Mouse (Mus musculus) MEL (cell line): ENCODE measurements at regions not wholly inside any gene's neighbourhood (a gene's known extent, or its start where the extent isn't known, plus 50 kb on each side); places are given as distances from the start of the nearest gene placed in this dataset.
A peak's percentile ranks its signal among the peaks of the same experiment; 100 is the strongest.

Experiments used
- DNase-seq: peaks from one replicate; pipeline ENCODE4 v3.0.0; 2011; ENCODE audit warnings: low read depth, low spot score
- H3K27ac ChIP-seq: 2 replicates; pipeline ENCODE4 v1.5.1; 2012; ENCODE audit warnings: low read depth, mild to moderate bottlenecking, control low read depth, low read length, moderate library complexity; ENCODE audit not compliant: control insufficient read depth
- H3K27me3 ChIP-seq, 2 experiments: fragments of 150-350 bp in 1 of 2; sonication (generic) in 1 of 2; 2 replicates each; pipeline ENCODE4 v1.6.1; 2012; ENCODE audit warnings: low read length in 2 of 2, mild to moderate bottlenecking in 2 of 2, improper control_type of control experiment in 1 of 2, moderate library complexity in 1 of 2; ENCODE audit not compliant: insufficient read depth in 2 of 2, control insufficient read depth in 1 of 2
- H3K36me3 ChIP-seq, 2 experiments: 2 replicates each; pipeline ENCODE4 v1.6.1; 2012 to 2014; ENCODE audit warnings: low read length in 2 of 2, improper control_type of control experiment in 1 of 2, inconsistent platforms in 1 of 2, mild to moderate bottlenecking in 1 of 2; ENCODE audit not compliant: insufficient read depth in 2 of 2, control insufficient read depth in 1 of 2
- H3K4me1 ChIP-seq, 2 experiments: fragments of 150-350 bp in 1 of 2; sonication (generic) in 1 of 2; 2 replicates each; pipeline ENCODE4 v1.6.1; 2012; ENCODE audit warnings: low read length in 2 of 2, improper control_type of control experiment in 1 of 2, mild to moderate bottlenecking in 1 of 2; ENCODE audit not compliant: insufficient read depth in 2 of 2, control insufficient read depth in 1 of 2
- H3K4me3 ChIP-seq, 2 experiments: fragments of 150-350 bp in 1 of 2; sonication (generic) in 1 of 2; 2 replicates each; pipeline ENCODE4 v1.5.1; 2012; ENCODE audit warnings: low read depth in 2 of 2, low read length in 2 of 2, mild to moderate bottlenecking in 2 of 2, moderate library complexity in 2 of 2, control low read depth in 1 of 2, improper control_type of control experiment in 1 of 2; ENCODE audit not compliant: control insufficient read depth in 1 of 2, insufficient read depth in 1 of 2
- H3K79me2 ChIP-seq: 2 replicates; pipeline ENCODE4 v1.6.1; 2012; ENCODE audit warnings: mild to moderate bottlenecking, low read length, moderate library complexity; ENCODE audit not compliant: control insufficient read depth, poor library complexity, insufficient read depth
- H3K9ac ChIP-seq: 2 replicates; pipeline ENCODE4 v1.6.1; 2012; ENCODE audit warnings: low read depth, mild to moderate bottlenecking, control low read depth, low read length, moderate library complexity; ENCODE audit not compliant: control insufficient read depth, poor library complexity, severe bottlenecking
- H3K9me3 ChIP-seq: fragments of 150-350 bp; sonication (generic); replicated peaks from 2 replicates; pipeline ENCODE4 v1.6.1; 2012; ENCODE audit warnings: mild to moderate bottlenecking, low read length, improper control_type of control experiment, moderate library complexity; ENCODE audit not compliant: insufficient read depth
- CHD1 ChIP-seq: IDR thresholded peaks from 2 replicates; pipeline ENCODE4 v1.6.1; 2012; ENCODE audit warnings: low read depth, mild to moderate bottlenecking, inconsistent platforms, low read length, improper control_type of control experiment
- ELF1 ChIP-seq: IDR thresholded peaks from 2 replicates; pipeline ENCODE4 v1.6.1; 2014; ENCODE audit warnings: low read depth, mild to moderate bottlenecking, inconsistent platforms, low read length, improper control_type of control experiment, moderate library complexity
- EP300 ChIP-seq, 2 experiments: IDR thresholded peaks; 2 replicates each; pipeline ENCODE4 v1.6.1; 2011; ENCODE audit warnings: improper control_type of control experiment in 2 of 2, low read length in 2 of 2, low read depth in 1 of 2, mild to moderate bottlenecking in 1 of 2
- GABPA ChIP-seq: IDR thresholded peaks from 2 replicates; pipeline ENCODE4 v1.6.1; 2012; ENCODE audit warnings: low read depth, mild to moderate bottlenecking, inconsistent platforms, low read length, improper control_type of control experiment, moderate library complexity
- GATA1 ChIP-seq: IDR thresholded peaks from 2 replicates; pipeline ENCODE4 v1.6.1; 2011; ENCODE audit warnings: low read depth, low read length, improper control_type of control experiment
- JUND ChIP-seq: IDR thresholded peaks from 2 replicates; pipeline ENCODE4 v1.6.1; 2011; ENCODE audit warnings: low read depth, mild to moderate bottlenecking, improper control_type of control experiment, low read length
- KAT2A ChIP-seq: conservative IDR thresholded peaks from 2 replicates; pipeline ENCODE4 v1.6.1; 2012; ENCODE audit warnings: low read depth, low read length, improper control_type of control experiment, inconsistent platforms
- MAX ChIP-seq: IDR thresholded peaks from 2 replicates; pipeline ENCODE4 v1.6.1; 2011; ENCODE audit warnings: low read length, improper control_type of control experiment
- MEF2A ChIP-seq: IDR thresholded peaks from 2 replicates; pipeline ENCODE4 v1.6.1; 2014; ENCODE audit warnings: low read depth, mild to moderate bottlenecking, inconsistent platforms, low read length, improper control_type of control experiment; ENCODE audit not compliant: poor library complexity, insufficient replicate concordance, severe bottlenecking; ENCODE audit errors: extremely low read depth
- MXI1 ChIP-seq: IDR thresholded peaks from 2 replicates; pipeline ENCODE4 v1.6.1; 2011; ENCODE audit warnings: mild to moderate bottlenecking, low read depth, low read length, improper control_type of control experiment
- MYC ChIP-seq: IDR thresholded peaks from 2 replicates; pipeline ENCODE4 v1.6.1; 2011; ENCODE audit warnings: low read depth, mild to moderate bottlenecking, low read length, improper control_type of control experiment, moderate library complexity
- NELFE ChIP-seq: IDR thresholded peaks from 2 replicates; pipeline ENCODE4 v1.6.1; 2011; ENCODE audit warnings: low read depth, low read length, improper control_type of control experiment
- POLR2A ChIP-seq, 2 experiments: IDR thresholded peaks; 2 replicates each; pipeline ENCODE4 v1.6.1; 2011 to 2012; ENCODE audit warnings: low read length in 2 of 2, mild to moderate bottlenecking in 2 of 2, control low read depth in 1 of 2, improper control_type of control experiment in 1 of 2, low read depth in 1 of 2, moderate library complexity in 1 of 2; ENCODE audit not compliant: control insufficient read depth in 1 of 2, insufficient read depth in 1 of 2, poor library complexity in 1 of 2
- RAD21 ChIP-seq: IDR thresholded peaks from 2 replicates; pipeline ENCODE4 v1.6.1; 2011; ENCODE audit warnings: mild to moderate bottlenecking, low read depth, low read length, improper control_type of control experiment
- SIN3A ChIP-seq: IDR thresholded peaks from 2 replicates; pipeline ENCODE4 v1.6.1; 2012; ENCODE audit warnings: low read length, improper control_type of control experiment, inconsistent platforms
- TBP ChIP-seq: IDR thresholded peaks from 2 replicates; pipeline ENCODE4 v1.8.0; 2011; ENCODE audit warnings: low read depth, low read length, improper control_type of control experiment
- USF1 ChIP-seq: IDR thresholded peaks from 2 replicates; pipeline ENCODE4 v1.6.1; 2014; ENCODE audit warnings: low read depth, mild to moderate bottlenecking, inconsistent platforms, low read length, improper control_type of control experiment, moderate library complexity

DNA sequence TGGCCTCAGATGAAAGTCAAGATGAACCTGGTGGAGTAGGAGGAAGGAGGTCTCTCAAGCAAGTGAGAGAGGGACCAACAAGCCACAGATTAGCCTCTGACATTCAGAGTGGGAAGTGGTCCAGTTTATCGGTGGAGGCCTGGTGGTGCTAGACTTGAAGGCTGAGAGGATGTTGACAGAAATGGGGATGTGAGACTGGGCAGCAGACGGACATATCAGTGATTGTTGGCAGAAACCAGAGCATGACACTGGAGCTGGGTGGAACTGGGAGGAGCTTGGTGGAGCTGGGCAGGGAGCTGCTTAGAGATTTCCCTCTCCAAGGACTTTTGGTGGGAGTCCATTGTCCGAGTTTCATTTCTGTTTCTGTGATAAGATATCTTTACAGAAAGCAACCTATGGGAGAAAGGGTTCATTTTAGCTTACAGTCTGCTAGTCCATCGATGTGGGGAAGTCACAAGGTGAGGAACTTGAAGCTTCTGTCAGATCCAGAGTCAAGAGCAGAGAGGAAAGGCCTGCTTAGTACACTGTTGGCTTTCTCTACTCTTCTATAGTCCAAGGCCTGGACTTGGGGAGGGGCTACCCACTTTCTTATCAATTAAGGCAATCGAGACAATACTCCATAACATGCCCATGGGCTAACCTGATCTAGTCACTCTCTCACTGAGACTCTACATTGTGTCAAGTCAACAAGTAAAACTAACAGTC, 233.2 kb upstream of the Id2 start:
- Histone ChIP-seq H3K27me3 (no peaks in the 10 kb centered on the region), H3K4me1 (no peaks in the 10 kb centered on the region), H3K27ac (no peak overlapping the region), H3K36me3 (no peaks in the 10 kb centered on the region), H3K79me2 (no peaks in the 10 kb centered on the region), H3K9ac (no peak overlapping the region), H3K4me3 (no peak overlapping the region), H3K9me3 (no peaks in the 10 kb centered on the region)
- no peak for DNase-seq
- TF ChIP-seq TBP = no peak
- no peak for TF ChIP-seq MYC
- no peak for TF ChIP-seq POLR2A (IDR thresholded peaks at IDR 0.05; ENCODE audit: control insufficient read depth in 1 of 2, insufficient read depth in 1 of 2, low read depth in 1 of 2, low read length in 2 of 2, poor library complexity in 1 of 2)
- TF ChIP-seq MAX = no peak
- TF ChIP-seq USF1 = no peak
- no peak for TF ChIP-seq EP300 (IDR thresholded peaks at IDR 0.05; ENCODE audit: low read depth in 1 of 2, low read length in 2 of 2)
- TF ChIP-seq SIN3A = no peak
- TF ChIP-seq NELFE = no peak
- no peak for TF ChIP-seq ELF1
- no peak for TF ChIP-seq MEF2A
- no peak for TF ChIP-seq JUND

DNA sequence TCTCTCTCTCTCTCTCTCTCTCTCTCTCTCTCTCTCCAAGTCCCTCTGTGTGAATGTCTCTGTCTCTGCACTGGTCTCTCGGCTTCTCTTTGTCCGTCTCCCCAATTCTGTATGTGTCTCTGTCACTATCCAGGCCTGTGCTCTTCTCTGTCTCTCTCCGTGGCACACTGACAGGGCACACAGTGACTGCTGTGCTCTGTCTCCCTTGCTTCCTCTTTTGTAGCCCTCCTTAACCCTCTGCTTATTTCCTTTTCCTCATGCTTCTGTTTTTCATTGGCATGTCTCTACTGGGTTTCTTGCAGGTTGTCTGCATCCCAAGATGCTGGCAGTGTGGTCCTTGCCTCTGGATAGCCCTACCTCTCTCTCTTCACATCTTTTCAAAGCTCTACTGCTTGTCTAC, 229.0 kb upstream of the Id2 start:
- H3K36me3 ChIP-seq = no peaks in the 10 kb centered on the region
- H3K27me3 ChIP-seq = no peaks in the 10 kb centered on the region
- no peaks in the 10 kb centered on the region for H3K4me1 ChIP-seq
- no peak for TF ChIP-seq JUND
- TF ChIP-seq GATA1 = no peak
- TF ChIP-seq RAD21 = no peak
- no peak for TF ChIP-seq CHD1
- no peak for TF ChIP-seq GABPA
- no peak for TF ChIP-seq KAT2A
- no peak for TF ChIP-seq MXI1
- no peaks in the 10 kb centered on the region for H3K79me2 ChIP-seq
- peak; percentile 16 for DNase-seq
- H3K9me3 ChIP-seq = no peaks in the 10 kb centered on the region
- no peak overlapping the region; a peak in 1 of 4 replicates for H3K4me3 ChIP-seq
- no peak overlapping the region for H3K9ac ChIP-seq
- H3K27ac ChIP-seq = no peak overlapping the region
